Mouse (Mus musculus) urinary bladder, adult 18-20 months (tissue): ENCODE measurements around the gene Gpr137b.
"Not testable (repeated sequence)": the region's sequence is repeated elsewhere in the genome, so short reads cannot be mapped to it uniquely, and the experiment has no call there.

Experiments
- DNase-seq, 2 experiments: peaks; one replicate each; pipeline ENCODE4 v3.0.0; 2022; ENCODE audit warnings: low spot score in 2 of 2, mixed read lengths in 2 of 2

Gene Gpr137b

GRCm38 (mm10) chr13:13393228-13394095 lies at the start of gene Gpr137b:
Gene Gpr137b (minus strand): TSS chr13:13394014.
- DNase-seq: peak; percentile 46 to 47

DNA sequence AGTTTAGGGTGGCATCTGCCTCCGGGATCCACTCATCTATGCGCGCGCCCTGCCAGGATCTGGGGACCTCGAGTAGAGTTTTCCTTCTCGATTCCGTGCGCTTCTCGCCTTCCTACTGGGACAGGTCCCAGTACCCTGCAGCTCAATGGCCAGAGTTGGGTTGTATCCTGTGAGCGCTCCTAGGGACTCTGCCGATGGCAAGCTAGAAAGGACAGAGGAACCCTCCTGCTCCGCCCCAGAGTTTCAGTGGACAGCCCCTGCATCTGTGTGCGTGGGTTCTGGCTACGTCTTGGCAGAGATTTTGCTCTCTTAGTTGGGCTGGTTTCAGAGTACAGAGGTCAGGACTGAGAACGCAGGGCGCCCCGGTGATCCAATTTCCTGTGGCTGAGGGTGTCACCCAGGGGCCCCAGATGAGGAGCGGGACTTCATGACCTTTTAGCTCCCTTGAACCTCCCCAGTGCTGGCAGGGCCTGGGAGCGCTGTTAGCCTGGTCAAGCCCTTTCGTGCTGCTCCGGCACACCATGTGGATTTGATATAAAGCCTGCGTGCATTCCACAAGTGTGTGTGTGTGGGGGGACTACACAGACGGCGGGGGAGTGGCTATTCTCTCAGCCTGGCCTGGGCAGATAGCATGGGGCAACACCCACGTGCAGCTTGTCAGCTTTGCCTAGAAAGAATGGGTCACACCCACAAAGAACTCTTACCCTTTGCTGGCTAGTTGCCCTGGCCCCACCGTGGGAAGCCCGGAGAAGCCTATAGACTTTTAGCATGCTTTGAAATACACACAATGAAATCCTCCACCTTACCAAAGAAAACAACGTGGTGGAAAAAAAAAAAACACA lies 44.5 kb upstream of the Gpr137b start:
- not testable (repeated sequence) for DNase-seq

DNA sequence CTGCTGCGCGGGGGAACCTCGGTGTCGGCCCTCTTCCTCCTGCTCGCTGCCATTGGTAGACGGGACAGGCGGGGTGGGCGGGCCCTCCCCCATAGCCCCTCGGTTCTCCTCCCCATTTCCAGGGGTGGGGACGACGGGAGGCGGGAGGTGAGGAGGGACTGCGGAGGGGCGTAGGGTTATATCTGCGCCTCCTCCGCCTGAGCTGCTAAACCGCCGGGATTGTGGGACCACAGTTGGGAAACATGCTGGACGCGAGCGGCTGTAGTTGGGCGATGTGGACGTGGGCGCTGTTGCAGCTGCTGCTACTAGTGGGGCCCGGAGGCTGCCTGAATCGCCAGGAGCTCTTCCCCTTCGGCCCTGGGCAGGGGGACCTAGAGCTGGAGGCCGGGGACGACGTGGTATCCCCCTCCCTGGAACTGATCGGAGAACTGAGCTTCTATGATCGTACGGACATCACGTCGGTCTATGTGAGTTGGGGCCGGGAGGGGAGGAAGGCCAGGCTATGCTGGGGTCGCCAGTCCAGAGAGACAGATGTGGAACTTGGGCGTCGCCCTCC lies 43.7 kb upstream of the Gpr137b start, which contains the start of gene Nid1:
Gene Nid1 (plus strand): TSS at position 92 of the 556 bp plus-strand sequence.
- peak in 1 of 2 experiments; percentile 21 for DNase-seq

DNA sequence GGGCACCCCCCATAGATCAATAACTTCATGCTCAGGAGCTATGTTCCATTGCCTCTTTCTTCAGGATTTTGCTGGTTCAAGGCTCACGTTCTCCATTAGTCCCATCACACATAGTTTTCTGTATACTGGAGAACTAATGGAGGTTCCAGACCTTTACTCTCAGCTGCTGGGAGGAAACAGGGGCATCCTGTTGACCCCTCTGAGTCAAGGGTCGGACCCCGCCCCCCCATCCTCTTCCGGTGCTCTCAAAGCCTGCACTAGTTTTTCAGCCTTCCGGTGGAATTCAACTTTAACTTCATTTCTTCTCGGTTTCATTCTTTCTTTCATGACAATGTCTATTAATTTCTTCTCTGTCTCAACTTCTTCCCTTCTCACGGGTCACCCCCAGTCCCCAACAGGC lies 42.3 kb upstream of the Gpr137b start:
- not testable (repeated sequence) for DNase-seq

DNA sequence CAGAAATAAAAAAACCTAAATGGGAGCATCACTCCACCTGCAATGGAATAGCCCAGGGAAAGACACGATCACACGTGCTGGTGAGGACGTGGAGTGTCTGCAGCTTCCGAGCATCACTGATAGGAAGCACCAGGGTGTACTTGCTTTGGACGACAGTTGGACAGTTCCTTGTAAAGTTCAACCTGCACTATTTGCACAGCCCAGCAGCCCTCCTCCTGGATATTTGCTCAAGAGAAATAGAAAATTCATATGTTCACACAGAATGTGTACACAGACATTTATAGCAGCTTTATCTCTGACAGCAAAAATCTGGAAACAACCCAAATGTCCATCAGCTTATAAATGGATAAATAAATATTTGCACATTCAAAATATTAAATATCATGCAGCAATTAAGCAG lies 29.5 kb upstream of the Gpr137b start:
- not testable (repeated sequence) for DNase-seq

GRCm38 (mm10) chr13:13418859-13419258 lies 25.0 kb upstream of the Gpr137b start:
- not testable (repeated sequence) for DNase-seq

- DNase-seq: not testable (repeated sequence)
Observed at GRCm38 (mm10) chr13:13416007-13416337, 22.2 kb upstream of the Gpr137b start.

DNA sequence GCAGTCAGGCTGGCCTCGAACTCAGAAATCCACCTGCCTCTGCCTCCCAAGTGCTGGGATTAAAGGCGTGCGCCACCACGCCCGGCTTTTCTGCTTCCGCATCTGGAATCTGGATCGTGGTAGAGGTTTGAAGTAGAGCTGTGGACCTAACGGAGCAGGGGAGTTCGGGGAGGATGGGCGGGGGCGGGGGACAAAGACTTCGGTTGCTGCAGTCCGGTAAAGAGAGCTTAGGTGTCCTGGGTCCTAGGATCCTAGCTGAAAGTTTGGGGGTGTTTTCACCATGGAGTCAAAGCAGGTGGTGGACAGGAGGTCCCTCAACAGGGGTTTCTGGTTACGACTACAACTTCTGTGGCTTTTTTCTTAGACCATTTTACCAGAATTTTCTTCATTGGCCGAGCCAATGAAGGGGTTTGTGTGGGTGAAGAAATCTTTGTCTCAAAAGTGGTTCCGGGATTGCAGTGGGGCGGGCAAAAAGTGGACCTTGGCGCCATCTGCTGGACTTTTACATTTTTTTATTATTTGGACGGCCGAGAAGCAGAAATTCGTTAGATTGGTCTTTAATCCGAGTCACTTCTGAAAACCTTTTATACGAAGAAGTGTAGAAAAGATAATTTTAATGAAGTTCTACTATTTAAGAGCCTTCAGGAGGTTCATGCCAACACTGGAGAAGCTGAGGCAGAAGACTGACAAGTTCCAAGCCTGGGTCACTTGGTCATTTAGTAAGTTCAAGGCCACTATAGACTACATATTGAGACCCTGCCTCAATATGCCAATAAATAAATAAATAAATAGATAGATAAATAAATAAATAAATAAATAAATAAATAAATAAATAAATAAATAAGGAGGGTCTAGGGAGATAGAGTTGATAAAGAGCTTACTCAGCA lies 21.5 kb upstream of the Gpr137b start:
- DNase-seq: peak; percentile 22 to 26

- no peak for DNase-seq
Observed at GRCm38 (mm10) chr13:13414206-13414605, 20.4 kb upstream of the Gpr137b start.

- not testable (repeated sequence) for DNase-seq
Observed at GRCm38 (mm10) chr13:13405511-13405910, 11.7 kb upstream of the Gpr137b start.

DNA sequence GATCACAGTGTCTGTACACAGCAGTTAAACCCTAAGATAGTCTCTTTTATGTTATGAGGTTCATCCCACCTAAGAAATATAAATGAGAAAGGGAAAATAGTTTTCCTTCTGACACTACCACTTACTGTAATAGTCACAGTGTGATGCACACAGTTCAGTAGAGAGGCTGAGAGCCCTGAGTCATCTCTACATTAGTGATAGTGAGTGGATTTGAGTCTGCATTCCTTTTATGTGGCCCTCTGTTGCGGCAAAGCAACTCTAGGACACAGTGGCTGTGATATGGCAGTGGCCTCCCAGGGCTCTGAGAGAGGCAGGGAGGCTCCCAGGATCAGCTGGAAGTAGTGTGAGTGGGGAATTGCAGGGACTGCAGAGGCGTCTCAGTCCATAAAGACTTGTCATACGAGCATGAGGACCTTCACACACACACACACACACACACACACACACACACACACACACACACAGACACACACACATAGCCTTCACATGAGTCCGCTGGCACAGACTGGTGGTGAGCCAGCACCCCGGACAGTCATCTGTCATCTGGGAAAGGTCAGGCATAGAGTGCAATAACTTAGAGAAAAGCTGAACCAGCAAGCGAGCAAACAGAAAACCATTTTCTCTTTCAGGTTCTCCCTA lies 10.8 kb upstream of the Gpr137b start:
- DNase-seq: not testable (repeated sequence)

DNA sequence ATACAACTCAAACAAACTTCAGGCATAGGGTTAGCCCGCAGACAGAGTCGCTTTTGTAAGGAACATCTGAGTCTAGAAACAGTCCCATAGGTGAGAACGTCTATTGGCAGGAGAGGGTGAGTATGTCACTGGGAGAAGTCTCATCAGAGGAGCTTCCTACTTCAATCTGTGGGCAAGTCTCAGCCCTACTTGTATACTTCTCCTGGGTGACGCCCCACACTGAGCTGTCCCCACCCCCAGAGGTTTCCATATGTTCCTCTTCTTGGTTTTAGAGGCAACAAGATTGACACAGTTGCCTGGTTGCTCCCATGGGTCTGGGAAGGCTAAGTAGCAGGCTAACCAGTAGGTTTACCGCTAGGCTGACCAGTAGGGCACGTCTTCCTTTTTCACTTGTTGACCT lies 10.0 kb upstream of the Gpr137b start:
- not testable (repeated sequence) for DNase-seq

- not testable (repeated sequence) for DNase-seq
Observed at GRCm38 (mm10) chr13:13403366-13403765, 9.6 kb upstream of the Gpr137b start.

- not testable (repeated sequence) for DNase-seq
Observed at GRCm38 (mm10) chr13:13402818-13403217, 9.0 kb upstream of the Gpr137b start.

DNA sequence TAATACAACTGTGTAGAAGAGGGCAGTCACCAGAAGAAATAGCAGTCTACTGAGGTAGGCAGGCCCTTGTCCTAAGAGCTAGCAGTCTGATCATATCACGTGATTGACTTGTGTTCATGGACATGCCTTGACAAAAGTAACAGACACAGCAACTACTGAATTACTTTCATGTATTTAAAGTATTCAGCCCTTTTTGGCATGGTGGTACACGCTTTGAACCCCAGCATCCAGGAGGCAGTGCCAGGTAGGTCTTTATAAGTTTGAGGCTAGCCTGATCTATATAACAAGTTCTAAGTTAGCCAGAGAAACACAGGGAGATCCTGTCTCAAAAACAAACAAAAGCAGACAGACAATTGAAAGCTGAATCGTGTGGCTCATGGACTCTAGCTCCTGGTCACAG lies 7.0 kb upstream of the Gpr137b start:
- DNase-seq: not testable (repeated sequence)

- DNase-seq: not testable (repeated sequence)
Observed at GRCm38 (mm10) chr13:13394096-13394395, 232 bp upstream of the Gpr137b start.

- not testable (repeated sequence) for DNase-seq
Observed at GRCm38 (mm10) chr13:13378168-13378859, 15.5 kb downstream of the Gpr137b start.

DNA sequence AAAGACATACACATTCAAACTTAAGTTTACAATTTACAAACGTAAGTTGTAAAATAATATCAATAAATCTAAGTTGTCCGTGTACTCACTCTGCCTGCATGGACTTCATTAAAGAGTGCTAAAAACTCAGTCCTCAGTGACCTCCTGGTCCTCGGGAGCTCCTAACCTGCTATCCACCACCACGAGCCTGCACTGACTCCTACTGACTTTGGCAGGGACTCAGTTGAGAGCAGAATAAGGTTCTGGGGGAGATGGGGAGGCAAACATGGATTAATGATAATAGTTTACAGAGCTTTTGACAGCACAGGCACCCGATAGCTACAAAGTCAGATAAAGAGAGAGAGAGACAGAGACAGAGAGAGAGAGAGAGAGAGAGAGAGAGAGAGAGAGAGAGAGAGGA lies 16.6 kb downstream of the Gpr137b start:
- no peak for DNase-seq

DNA sequence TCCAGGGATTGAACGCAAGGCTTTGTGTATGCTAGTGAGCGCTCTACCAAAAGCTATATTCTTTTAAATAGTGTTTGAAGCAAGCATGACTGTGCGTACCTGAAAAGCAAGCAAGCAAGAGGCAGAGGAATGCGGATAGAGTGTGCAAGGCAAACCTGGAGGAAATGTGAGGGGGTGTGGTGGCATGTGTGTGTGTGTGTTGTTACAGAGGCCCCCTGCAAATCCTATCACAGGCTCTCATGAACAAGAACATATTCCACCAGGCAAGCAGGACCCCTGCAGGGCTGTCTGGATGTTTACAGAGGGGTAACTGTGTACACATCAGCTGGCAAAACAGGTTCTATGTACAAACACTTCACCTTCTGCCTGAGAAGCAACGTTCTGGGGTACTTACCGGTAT lies 19.8 kb downstream of the Gpr137b start:
- DNase-seq: not testable (repeated sequence)

- DNase-seq: not testable (repeated sequence)
Observed at GRCm38 (mm10) chr13:13371436-13371835, 22.4 kb downstream of the Gpr137b start.
